Mouse (Mus musculus) lung, postnatal 36 days (tissue): ENCODE data around the gene Tnfsf4.

ENCODE experiments used
- DNase-seq: peaks from one replicate; pipeline ENCODE4 v3.0.0; 2022; ENCODE audit warnings: mixed read lengths

Gene Tnfsf4

GRCm38 (mm10) chr1:161394931-161395459, at the start of gene Tnfsf4:
Gene Tnfsf4 (plus strand): TSS chr1:161395409.
- no peak for DNase-seq

- no peak for DNase-seq
Observed at GRCm38 (mm10) chr1:161350981-161351380, 44.2 kb upstream of the Tnfsf4 start.

GRCm38 (mm10) chr1:161365006-161365405, 30.2 kb upstream of the Tnfsf4 start:
- DNase-seq: no peak

- DNase-seq: no peak
Observed at GRCm38 (mm10) chr1:161371919-161372318, 23.3 kb upstream of the Tnfsf4 start.

GRCm38 (mm10) chr1:161375866-161376265, 19.3 kb upstream of the Tnfsf4 start:
- no peak for DNase-seq

GRCm38 (mm10) chr1:161378571-161378970, 16.6 kb upstream of the Tnfsf4 start:
- no peak for DNase-seq

GRCm38 (mm10) chr1:161379685-161380424, 15.4 kb upstream of the Tnfsf4 start:
- DNase-seq: peak; percentile 34

GRCm38 (mm10) chr1:161380425-161380780, 14.8 kb upstream of the Tnfsf4 start:
- no peak for DNase-seq

- no peak for DNase-seq
Observed at GRCm38 (mm10) chr1:161390066-161390465, 5.1 kb upstream of the Tnfsf4 start.

- no peak for DNase-seq
Observed at GRCm38 (mm10) chr1:161392906-161393305, 2.3 kb upstream of the Tnfsf4 start.

GRCm38 (mm10) chr1:161395610-161396009, 401 bp downstream of the Tnfsf4 start:
- DNase-seq: peak; percentile 6

- no peak for DNase-seq
Observed at GRCm38 (mm10) chr1:161396351-161396750, 1.1 kb downstream of the Tnfsf4 start.

- DNase-seq: peak; percentile 87
Observed at GRCm38 (mm10) chr1:161400126-161400525, 4.9 kb downstream of the Tnfsf4 start.

- DNase-seq: no peak
Observed at GRCm38 (mm10) chr1:161403061-161403460, 7.9 kb downstream of the Tnfsf4 start.

GRCm38 (mm10) chr1:161406480-161406879, 11.3 kb downstream of the Tnfsf4 start:
- no peak for DNase-seq

GRCm38 (mm10) chr1:161419926-161420325, 24.7 kb downstream of the Tnfsf4 start:
- no peak for DNase-seq

GRCm38 (mm10) chr1:161420646-161421045, 25.4 kb downstream of the Tnfsf4 start:
- no peak for DNase-seq

- DNase-seq: no peak
Observed at GRCm38 (mm10) chr1:161426277-161427056, 31.3 kb downstream of the Tnfsf4 start.

- no peak for DNase-seq
Observed at GRCm38 (mm10) chr1:161427057-161427311, 31.8 kb downstream of the Tnfsf4 start.

- DNase-seq: no peak
Observed at GRCm38 (mm10) chr1:161435781-161436180, 40.6 kb downstream of the Tnfsf4 start.

GRCm38 (mm10) chr1:161436503-161436902, 41.3 kb downstream of the Tnfsf4 start:
- no peak for DNase-seq

- DNase-seq: peak; percentile 57
Observed at GRCm38 (mm10) chr1:161444858-161445257, 49.6 kb downstream of the Tnfsf4 start.

GRCm38 (mm10) chr1:161451683-161452245, 56.6 kb downstream of the Tnfsf4 start:
- peak; percentile 52 for DNase-seq

- DNase-seq: no peak
Observed at GRCm38 (mm10) chr1:161452250-161452649, 57.0 kb downstream of the Tnfsf4 start.
